Mouse (Mus musculus) hindbrain, embryonic 16.5 days (tissue): Measurements from ENCODE around the gene Dram2. TPM values are rescaled to one million over a fixed set of nuclear protein-coding genes. Genes with fewer than 3 reads are reported as not detected.
"Not testable (repeated sequence)": the region's sequence is repeated elsewhere in the genome, so short reads cannot be mapped to it uniquely, and the experiment has no call there.

Experiments
- ATAC-seq: fragments of 200-750 bp; cut with Nextera tagmentation; 2 replicates; pipeline ENCODE4 v1.8.0; 2017; ENCODE audit warnings: moderate TSS enrichment, moderate library complexity
- H3K27ac ChIP-seq: fragments of 300-500 bp; sonication (generic); 2 replicates; pipeline ENCODE4 v1.5.1; 2014; ENCODE audit warnings: low read depth, mild to moderate bottlenecking, control low read depth, low read length, moderate library complexity
- H3K27me3 ChIP-seq: fragments of 300-500 bp; sonication (generic); replicated peaks from 2 replicates; pipeline ENCODE4 v1.6.1; 2014; ENCODE audit warnings: low read length; ENCODE audit not compliant: control insufficient read depth, insufficient read depth
- H3K36me3 ChIP-seq: fragments of 300-500 bp; sonication (generic); 2 replicates; pipeline ENCODE4 v1.6.1; 2014; ENCODE audit warnings: mild to moderate bottlenecking, low read length, moderate library complexity, mixed read lengths; ENCODE audit not compliant: control insufficient read depth, insufficient read depth
- H3K4me1 ChIP-seq: fragments of 300-500 bp; sonication (generic); 2 replicates; pipeline ENCODE4 v1.6.1; 2014; ENCODE audit warnings: low read depth, low read length; ENCODE audit not compliant: control insufficient read depth, insufficient read depth
- H3K4me2 ChIP-seq: fragments of 300-500 bp; sonication (generic); 2 replicates; pipeline ENCODE4 v1.6.1; 2014; ENCODE audit warnings: mild to moderate bottlenecking, low read length, control low read depth, moderate library complexity
- H3K4me3 ChIP-seq: fragments of 300-500 bp; sonication (generic); 2 replicates; pipeline ENCODE4 v1.5.1; 2014; ENCODE audit warnings: mild to moderate bottlenecking, low read length, control low read depth, moderate library complexity
- H3K9ac ChIP-seq: fragments of 300-500 bp; sonication (generic); 2 replicates; pipeline ENCODE4 v1.6.1; 2014; ENCODE audit warnings: low read depth, mild to moderate bottlenecking, control low read depth, low read length, moderate library complexity
- H3K9me3 ChIP-seq: fragments of 300-500 bp; sonication (generic); 2 replicates; pipeline ENCODE4 v1.6.1; 2014; ENCODE audit warnings: mild to moderate bottlenecking, low read length, moderate library complexity; ENCODE audit not compliant: control insufficient read depth
- WGBS: fragments of 180-500 bp; shearing (Covaris S2); extraction: QIAGEN DNeasy Blood & Tissue Kit; methylation state at CpG from one replicate; pipeline ENCODE4 v1.1.7; 2014; 5-methylcytosine and 5-hydroxymethylcytosine counted together
- polyA plus RNA-seq: library from polyadenylated mRNA; unstranded; fragments of >200 nt; fragmentation: Nextera tagmentation; extraction: Ambion mirVana; gene quantifications from 2 replicates; pipeline ENCODE4 v1.2.1, GENCODE M21; 2015

Gene Dram2
- polyA plus RNA-seq, 1 experiment from 2014 or later = 72.5 TPM

DNA sequence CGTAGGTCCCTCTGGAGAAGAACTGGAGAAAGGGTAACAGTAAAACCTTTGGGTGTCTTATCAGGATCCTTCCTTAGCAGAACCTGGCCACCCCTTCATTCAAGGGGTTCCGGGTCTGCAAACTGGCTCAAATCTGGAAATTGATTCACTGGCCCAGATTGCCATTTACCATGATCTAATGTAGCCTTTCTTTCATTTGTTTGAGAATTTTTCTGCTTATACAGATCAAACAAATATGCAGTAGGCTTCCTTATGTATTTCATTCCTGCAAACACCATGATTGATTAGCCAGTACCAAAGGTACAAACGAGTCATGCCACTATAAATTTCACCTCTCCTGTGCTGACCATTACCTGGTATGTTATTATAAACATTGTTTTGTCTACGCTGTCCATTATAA is 46.0 kb downstream of the Dram2 start:
- not testable (repeated sequence) for H3K36me3 ChIP-seq, H3K4me2 ChIP-seq, H3K9ac ChIP-seq, H3K27ac ChIP-seq, H3K9me3 ChIP-seq, ATAC-seq, H3K4me3 ChIP-seq, H3K4me1 ChIP-seq, H3K27me3 ChIP-seq
- 76% methylated on average over 4 of the region's 4 CpGs for WGBS

DNA sequence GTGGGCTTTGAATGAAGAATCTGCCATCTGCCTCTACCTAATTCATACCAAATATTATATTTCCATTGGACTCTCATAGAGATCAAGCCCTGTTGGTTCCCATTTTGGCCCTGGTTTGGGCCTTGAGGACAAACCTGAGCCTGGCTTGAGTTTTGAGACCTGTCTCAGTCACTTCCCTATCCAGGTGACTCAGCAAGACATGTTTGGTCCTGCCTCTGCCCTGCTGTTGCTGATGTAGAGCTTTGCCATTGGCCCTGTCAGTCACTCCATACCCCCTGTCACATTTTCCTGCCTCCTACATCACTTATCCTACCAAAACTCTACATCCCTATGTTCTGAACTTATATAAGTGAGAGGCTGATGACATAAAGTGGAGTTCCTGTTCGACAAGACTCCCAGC is 70.5 kb downstream of the Dram2 start:
- no peak overlapping the region for H3K9ac ChIP-seq
- no peaks in the 10 kb centered on the region for H3K36me3 ChIP-seq
- no peak overlapping the region for H3K4me2 ChIP-seq
- H3K27me3 ChIP-seq = no peaks in the 10 kb centered on the region
- H3K9me3 ChIP-seq = no peaks in the 10 kb centered on the region
- H3K4me1 ChIP-seq = no peaks in the 10 kb centered on the region
- no peak for ATAC-seq
- 88% methylated on average over 1 of the region's 1 CpGs for WGBS
- H3K27ac ChIP-seq = no peak overlapping the region
- H3K4me3 ChIP-seq = no peak overlapping the region

Other genes with a start within 250 kb of the Dram2 start
- gene Chil6, start 141.6 kb upstream of the Dram2 start, polyA plus RNA-seq = not detected in 2 replicates
- gene Dennd2d, start 65.4 kb upstream of the Dram2 start, polyA plus RNA-seq = 0.84 and 1.2 TPM in 2 replicates
- gene Cept1, start within 50 bp of the Dram2 start, polyA plus RNA-seq = 49.8 and 50.8 TPM in 2 replicates
- 15.0 and 19.2 TPM in 2 replicates for gene Lrif1, start 137.2 kb downstream of the Dram2 start, polyA plus RNA-seq
- gene Cd53, start 242.4 kb downstream of the Dram2 start, polyA plus RNA-seq = 4.5 and 5.3 TPM in 2 replicates